ENCODE assay signal across 14 mouse cellular contexts in genomic region chr9:14086201-14086600, GRCm38 (mm10).
"Had no signal": no experiment of that assay in that cellular context is flagged by ENCODE, and none has a peak within 500 bp of the region (broad histone marks: within the 10 kb centered on the region; RNA-seq: fewer than 3 reads in every experiment).

No protein-coding gene starts in this region.

- H3K36me3 ChIP-seq: limb, embryonic 10.5 days; liver, embryonic 15.5 days; midbrain, embryonic 13.5 days; neural tube, embryonic 15.5 days had no signal

- H3K4me3 ChIP-seq: layer of hippocampus, adult 2 months; limb, embryonic 10.5 days; liver, embryonic 15.5 days; midbrain, embryonic 13.5 days; neural tube, embryonic 15.5 days had no signal

- H3K27me3 ChIP-seq: liver, embryonic 15.5 days; midbrain, embryonic 13.5 days; neural tube, embryonic 15.5 days had no signal

- H3K9me3 ChIP-seq: limb, embryonic 10.5 days; liver, embryonic 15.5 days; midbrain, embryonic 13.5 days; neural tube, embryonic 15.5 days had no signal

- ATAC-seq: inflammation-experienced regulatory T-cells, adult 6 months; lung, postnatal 0 days; midbrain, embryonic 13.5 days had no signal

- H3K27ac ChIP-seq: layer of hippocampus, adult 2 months; limb, embryonic 10.5 days; liver, embryonic 15.5 days; midbrain, embryonic 13.5 days; neural tube, embryonic 15.5 days had no signal

- H3K4me2 ChIP-seq: liver, embryonic 11.5 days; liver, embryonic 15.5 days; midbrain, embryonic 13.5 days; neural tube, embryonic 15.5 days had no signal

- H3K4me1 ChIP-seq: liver, embryonic 15.5 days; neural tube, embryonic 15.5 days had no signal

- H3K9ac ChIP-seq: liver, embryonic 15.5 days; midbrain, embryonic 13.5 days; neural tube, embryonic 15.5 days had no signal

- DNase-seq: lung, adult 2 months; lung, postnatal 36 days; right cerebral cortex, postnatal 4 days; spleen, adult 18-20 months; thymus, adult 2 months; thymus, postnatal 25 days had no signal
